Mouse (Mus musculus) embryonic fibroblast, embryonic 13.5 days (primary cell): ENCODE measurements around the gene Npas3. TPM values are rescaled to one million over a fixed set of nuclear protein-coding genes. Genes with fewer than 3 reads are reported as not detected.

ENCODE experiments used
- H3K27ac ChIP-seq: 2 replicates; pipeline ENCODE4 v1.5.1; 2012; ENCODE audit warnings: low read length, control low read depth, inconsistent platforms; ENCODE audit not compliant: insufficient read depth
- H3K4me1 ChIP-seq: 2 replicates; pipeline ENCODE4 v1.6.1; 2011; ENCODE audit warnings: low read length; ENCODE audit not compliant: control insufficient read depth, insufficient read depth
- H3K4me3 ChIP-seq: 2 replicates; pipeline ENCODE4 v1.5.1; 2011; ENCODE audit warnings: mild to moderate bottlenecking, control low read depth, low read length; ENCODE audit not compliant: insufficient read depth
- CTCF ChIP-seq: IDR thresholded peaks from 2 replicates; pipeline ENCODE4 v1.5.1; 2011; ENCODE audit warnings: mild to moderate bottlenecking, control low read depth, low read length, moderate library complexity, borderline replicate concordance; ENCODE audit not compliant: insufficient read depth
- POLR2A ChIP-seq: IDR thresholded peaks from 2 replicates; pipeline ENCODE4 v1.6.1; 2011; ENCODE audit warnings: low read depth, mild to moderate bottlenecking, control low read depth, low read length, moderate library complexity
- polyA plus RNA-seq: library from polyadenylated mRNA; stranded (reverse); fragments of >200 nt; gene quantifications from 2 replicates; pipeline ENCODE4 v1.2.4, GENCODE M21; 2011; ENCODE audit warnings: low read depth; ENCODE audit not compliant: missing spikeins, insufficient read length

The Npas3 gene
- polyA plus RNA-seq, 1 experiment = 6.6 TPM

- no peak overlapping the region for H3K27ac ChIP-seq
- no peak overlapping the region for H3K4me3 ChIP-seq
- TF ChIP-seq CTCF (no peak), POLR2A (no peak)
- H3K4me1 ChIP-seq = no peaks in the 10 kb centered on the region; the same call in 1 of the 2 replicates
Observed at GRCm38 (mm10) chr12:53752281-53753072, 504.0 kb downstream of the Npas3 start.

- H3K27ac ChIP-seq = no peak overlapping the region
- no peak overlapping the region for H3K4me3 ChIP-seq
- TF ChIP-seq POLR2A (no peak), CTCF (no peak)
- no peaks in the 10 kb centered on the region; the same call in 1 of the 2 replicates for H3K4me1 ChIP-seq
Observed at GRCm38 (mm10) chr12:53753368-53753937, 505.0 kb downstream of the Npas3 start.

GRCm38 (mm10) chr12:53754236-53754635 is 505.8 kb downstream of the Npas3 start:
- Histone ChIP-seq H3K27ac (no peak overlapping the region), H3K4me3 (no peak overlapping the region), H3K4me1 (no peaks in the 10 kb centered on the region; the same call in 1 of the 2 replicates)
- TF ChIP-seq CTCF = no peak
- no peak for TF ChIP-seq POLR2A

GRCm38 (mm10) chr12:53757631-53758030 is 509.2 kb downstream of the Npas3 start:
- Histone ChIP-seq H3K4me1 (no peaks in the 10 kb centered on the region), H3K4me3 (no peak overlapping the region), H3K27ac (no peak overlapping the region)
- TF ChIP-seq CTCF (no peak), POLR2A (no peak)

- no peak for TF ChIP-seq CTCF
- H3K27ac ChIP-seq = no peak overlapping the region
- H3K4me1 ChIP-seq = no peaks in the 10 kb centered on the region
- no peak overlapping the region for H3K4me3 ChIP-seq
Observed at GRCm38 (mm10) chr12:53758356-53758755, 509.9 kb downstream of the Npas3 start.

- no peak overlapping the region for H3K4me3 ChIP-seq
- no peak for TF ChIP-seq CTCF
- no peak for TF ChIP-seq POLR2A
- H3K4me1 ChIP-seq = no peaks in the 10 kb centered on the region
- H3K27ac ChIP-seq = no peak overlapping the region
Observed at GRCm38 (mm10) chr12:53764143-53764542, 515.7 kb downstream of the Npas3 start.

GRCm38 (mm10) chr12:53768392-53768791 is 519.9 kb downstream of the Npas3 start:
- TF ChIP-seq CTCF (no peak), POLR2A (no peak)
- Histone ChIP-seq H3K4me3 (no peak overlapping the region), H3K4me1 (no peaks in the 10 kb centered on the region), H3K27ac (no peak overlapping the region)

GRCm38 (mm10) chr12:53771394-53771936 is 523.0 kb downstream of the Npas3 start:
- H3K4me3 ChIP-seq = no peak overlapping the region
- no peak overlapping the region for H3K27ac ChIP-seq
- TF ChIP-seq POLR2A (no peak), CTCF (no peak)
- H3K4me1 ChIP-seq = no peaks in the 10 kb centered on the region

GRCm38 (mm10) chr12:53781850-53782552 is 533.5 kb downstream of the Npas3 start:
- no peak for TF ChIP-seq CTCF
- no peak for TF ChIP-seq POLR2A
- no peak overlapping the region for H3K4me3 ChIP-seq
- peak overlapping the region; percentile 54 for H3K27ac ChIP-seq
- peaks cover 11% of the 10 kb centered on the region for H3K4me1 ChIP-seq
